Mouse (Mus musculus): ENCODE results near the gene Txnrd2.

DNA sequence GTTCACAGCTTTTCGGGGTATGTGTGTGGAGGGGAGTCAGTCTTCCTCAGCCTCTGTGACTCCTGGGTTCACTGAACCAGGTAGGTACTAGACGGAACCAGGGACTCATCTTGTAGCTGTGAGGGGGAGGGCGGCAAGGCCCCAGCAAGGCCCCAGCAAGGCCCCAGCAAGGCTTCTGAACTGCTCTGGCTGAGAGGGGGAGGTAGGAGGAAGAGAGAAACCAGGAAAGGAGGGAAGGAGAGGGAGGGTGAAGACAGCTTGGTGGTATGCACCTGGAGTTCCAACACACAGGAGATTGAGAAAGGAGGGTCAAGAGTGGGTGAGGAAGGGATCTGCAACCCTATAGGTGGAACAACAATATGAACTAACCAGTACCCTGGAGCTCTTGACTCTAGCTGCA lies 9.3 kb upstream of the Txnrd2 start:
- TF ChIP-seq POLR2A (IDR thresholded peaks at IDR 0.05; ENCODE audit: insufficient read length, low read depth) (no peak), USF1 (IDR thresholded peaks at IDR 0.05; ENCODE audit: low read depth) (no peak), REST (IDR thresholded peaks at IDR 0.05; ENCODE audit: insufficient read depth, insufficient read length) (no peak)

Data from myocyte (in vitro differentiated cells).